ENCODE assay signal across 8 mouse cellular contexts in genomic region chr12:16591453-16592200, GRCm38 (mm10). TPM values are rescaled to one million over a fixed set of nuclear protein-coding genes. Genes with fewer than 3 reads are reported as not detected.
DNase-seq lines count a peak whose midpoint lies in the region; ATAC-seq lines count a peak whose summit lies in the region.

No protein-coding gene starts in this region.

- peak; percentile 49 to 79 for DNase-seq in cerebellum, postnatal 4 days (ENCODE audit: low spot score in 2 of 2)
- peak; percentile 81 for DNase-seq in gastrocnemius, postnatal 14 days
- peak; percentile 75 to 82 for DNase-seq in left cerebral cortex, postnatal 14 days (ENCODE audit: low spot score in 2 of 2)
- peak; percentile 74 for DNase-seq in right cerebral cortex, postnatal 14 days
- DNase-seq in urinary bladder, postnatal 25 days (ENCODE audit: low spot score) = peak; percentile 80

- peak; percentile 95 for ATAC-seq in activated CD4-positive, CD25-positive, alpha-beta regulatory T cell, adult 4 months
- peak; percentile 96 for ATAC-seq in inflammation-experienced regulatory T-cells, adult 6 months
- peak; percentile 59 for ATAC-seq in megakaryocyte-erythroid progenitor cell, adult 5-6 weeks (replicated peaks; ENCODE audit: low FRiP score, low TSS enrichment, poor library complexity, severe bottlenecking)

- intact Hi-C loops in gastrocnemius, postnatal 14 days (cut with DNase I; ENCODE audit: low total_unique reads) = no loop called here
- intact Hi-C loops in left cerebral cortex, postnatal 14 days (cut with DNase I) = no loop called here

RNA-seq across cellular contexts. Expression of gene Lpin1, which starts 19.1 kb away (rescaled TPM):
- 10 to 100 TPM; 10.9 to 12.0 TPM for polyA plus RNA-seq in activated CD4-positive, CD25-positive, alpha-beta regulatory T cell, adult 4 months (2017; shearing (Covaris generic))
- 100 to 1,000 TPM in 1 of 2 experiments, 10 to 100 TPM in 1; 46.2 to 117 TPM for total RNA-seq in gastrocnemius, postnatal 14 days (2021)
- polyA plus RNA-seq in inflammation-experienced regulatory T-cells, adult 6 months (2017; shearing (Covaris generic)) = 10 to 100 TPM in 2 of 3 experiments, 1 to 10 TPM in 1; 9.4 to 29.1 (median 16.7) TPM
- 10 to 100 TPM; 14.5 to 15.8 TPM for total RNA-seq in left cerebral cortex, postnatal 14 days (2021)
- 47.6 and 62.3 TPM in 2 replicates for total RNA-seq in megakaryocyte-erythroid progenitor cell, adult 5-6 weeks (2014; fragmentation: Nextera tagmentation)
- total RNA-seq in megakaryocyte-erythroid progenitor cell, adult 5-6 weeks (2017) = 22.4 and 29.3 TPM in 2 replicates

Comparison
In these comparisons a context has a peak if more than half of its experiments do, and no peak if none do; other contexts are left out.
1. Peak in every context shown above with its lines: DNase-seq and ATAC-seq.